Mouse (Mus musculus) embryo, embryonic 10.5 days (tissue): ENCODE results near the gene Krt2.

Source experiments
- DNase-seq: peaks from one replicate; pipeline ENCODE4 v3.0.0-alpha.2; 2015; ENCODE audit warnings: low spot score

Gene Krt2

DNA sequence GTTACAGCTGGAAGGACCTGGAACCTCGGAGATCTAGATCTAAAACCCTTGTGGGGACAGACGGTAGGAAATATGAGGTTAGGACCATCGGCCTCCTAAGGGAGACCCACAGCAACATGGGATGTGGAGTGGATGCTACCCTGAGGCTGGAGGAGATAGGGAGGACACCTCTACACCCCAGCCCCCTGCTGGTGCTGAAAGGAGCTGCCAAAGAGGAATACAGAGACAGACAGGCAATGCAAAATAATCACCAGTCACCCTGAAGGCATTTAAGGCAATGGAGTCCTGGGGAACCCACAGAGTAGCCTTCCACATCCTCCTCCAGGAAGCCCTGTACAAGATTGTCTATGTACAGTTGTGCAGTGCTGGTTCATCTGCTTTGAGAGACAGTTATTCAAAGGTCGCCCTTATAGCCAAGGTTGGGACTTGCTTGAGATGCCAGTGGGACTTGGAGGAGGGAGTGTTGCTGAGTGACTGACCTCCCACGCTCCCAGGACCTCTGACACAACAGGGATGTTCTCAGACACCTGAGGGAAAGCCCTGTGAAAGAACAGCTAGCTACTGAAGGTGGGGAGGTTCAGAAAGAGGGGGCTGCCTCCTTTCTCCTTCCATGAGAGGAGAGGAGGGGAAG, 45.8 kb downstream of the Krt2 start:
- peak; percentile 51 for DNase-seq

DNA sequence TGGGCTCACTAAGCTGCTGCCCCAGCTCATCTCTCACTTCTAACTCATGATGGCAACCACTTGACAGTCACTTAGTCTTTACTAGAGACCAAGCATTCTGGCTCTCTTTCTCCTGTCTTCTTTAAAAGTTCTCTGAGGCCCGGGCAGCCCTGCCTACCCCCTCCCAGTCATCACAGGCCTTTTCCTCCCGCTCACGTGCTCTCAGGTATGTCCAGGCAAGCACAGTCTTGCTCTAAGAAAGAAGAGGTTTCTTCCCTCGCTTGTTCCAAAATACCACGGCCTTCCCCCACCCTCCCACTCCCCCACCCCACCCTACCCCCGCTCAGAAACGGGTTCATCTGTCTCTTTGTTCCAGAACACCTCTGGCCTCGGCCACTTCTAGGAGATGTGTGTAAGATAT, 47.7 kb downstream of the Krt2 start:
- DNase-seq = no peak
